Mouse (Mus musculus) G1E (cell line): Measurements from ENCODE around the gene Mybpc3.

Source experiments
- CTCF ChIP-seq: IDR thresholded peaks from 2 replicates; pipeline ENCODE4 v1.5.1; 2012; ENCODE audit warnings: low read depth, low read length, inconsistent platforms, mixed read lengths
- GATA1 ChIP-seq: IDR thresholded peaks from 2 replicates; pipeline ENCODE4 v1.6.1; 2012; ENCODE audit warnings: borderline replicate concordance, low read length, inconsistent platforms, mixed read lengths

GRCm38 (mm10) chr2:91080784-91081513, 37.0 kb upstream of the Mybpc3 start:
- TF ChIP-seq CTCF: no peak
- no peak for TF ChIP-seq GATA1
